Mouse (Mus musculus) ovary, adult 2 months (tissue): Measurements from ENCODE around the gene Ssu2. TPM values are rescaled to one million over a fixed set of nuclear protein-coding genes. Genes with fewer than 3 reads are reported as not detected.

Experiments used
- polyA plus RNA-seq: library from polyadenylated mRNA; depleted of rRNA; stranded (reverse); fragments of >200 nt; gene quantifications from 2 replicates; pipeline ENCODE4 v1.2.3, GENCODE M21; 2012; rRNA removed

Gene Ssu2
- polyA plus RNA-seq, result 10.6 and 22.6 TPM in 2 replicates

DNA sequence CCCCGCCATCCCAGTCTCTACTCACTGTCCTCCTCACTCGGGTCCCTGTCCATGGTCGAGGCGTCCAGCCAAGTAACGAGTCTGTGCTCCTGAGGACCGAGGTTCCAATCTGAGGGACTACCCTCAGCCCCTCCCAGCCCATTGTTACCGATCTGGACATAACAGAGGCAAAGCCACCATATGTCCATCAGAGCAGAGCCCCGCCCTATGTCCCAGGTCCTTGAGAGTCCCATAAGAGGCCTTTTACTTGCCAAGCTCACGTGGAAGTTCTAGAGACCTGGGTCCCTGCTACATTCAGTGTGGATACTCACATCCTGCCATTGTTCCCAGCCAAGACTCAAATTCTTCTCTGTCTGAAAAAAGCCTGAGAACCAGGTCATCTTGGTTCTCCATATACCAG, at the start of gene Ssu2:
Ssu2 (minus strand) TSS at position 77 of the 400 bp plus-strand sequence.

Other genes starting within 250 kb of the Ssu2 start
- gene Lmcd1, start 114.3 kb downstream of the Ssu2 start, polyA plus RNA-seq, result 17.0 and 19.6 TPM in 2 replicates
- gene Cav3, start 71.5 kb upstream of the Ssu2 start, polyA plus RNA-seq, result 1.4 and 2.2 TPM in 2 replicates
- 35.2 and 42.7 TPM in 2 replicates for gene Oxtr, start 101.9 kb upstream of the Ssu2 start, polyA plus RNA-seq